Mouse (Mus musculus): ENCODE results near the gene Hps1.
"Not testable (repeated sequence)": the region's sequence is repeated elsewhere in the genome, so short reads cannot be mapped to it uniquely, and the experiment has no call there.

The Hps1 gene

GRCm38 (mm10) chr19:42779531-42780155 lies at the start of gene Hps1:
Gene Hps1, minus strand, starts transcription at chr19:42779978.
- peak; percentile 92 for DNase-seq (ENCODE audit: low read depth)

- DNase-seq (ENCODE audit: low read depth): no peak
Measured at GRCm38 (mm10) chr19:42829196-42829595, 49.4 kb upstream of the Hps1 start.

- no peak for DNase-seq (ENCODE audit: low read depth)
Measured at GRCm38 (mm10) chr19:42827843-42828242, 48.1 kb upstream of the Hps1 start.

- DNase-seq (ENCODE audit: low read depth): no peak
Measured at GRCm38 (mm10) chr19:42820109-42820508, 40.3 kb upstream of the Hps1 start.

- DNase-seq (ENCODE audit: low read depth): no peak
Measured at GRCm38 (mm10) chr19:42817761-42818160, 38.0 kb upstream of the Hps1 start.

- no peak for DNase-seq (ENCODE audit: low read depth)
Measured at GRCm38 (mm10) chr19:42816261-42816660, 36.5 kb upstream of the Hps1 start.

- DNase-seq (ENCODE audit: low read depth): no peak
Measured at GRCm38 (mm10) chr19:42810140-42810539, 30.4 kb upstream of the Hps1 start.

GRCm38 (mm10) chr19:42809491-42809890 lies 29.7 kb upstream of the Hps1 start:
- DNase-seq (ENCODE audit: low read depth): no peak

GRCm38 (mm10) chr19:42797866-42798265 lies 18.1 kb upstream of the Hps1 start:
- DNase-seq (ENCODE audit: low read depth): no peak

- no peak for DNase-seq (ENCODE audit: low read depth)
Measured at GRCm38 (mm10) chr19:42795801-42796200, 16.0 kb upstream of the Hps1 start.

GRCm38 (mm10) chr19:42794914-42795613 lies 15.3 kb upstream of the Hps1 start:
- DNase-seq (ENCODE audit: low read depth): peak; percentile 84

GRCm38 (mm10) chr19:42788311-42788710 lies 8.5 kb upstream of the Hps1 start:
- DNase-seq (ENCODE audit: low read depth): no peak

GRCm38 (mm10) chr19:42785562-42786220 lies 5.9 kb upstream of the Hps1 start:
- no peak for DNase-seq (ENCODE audit: low read depth)

- peak; percentile 4 for DNase-seq (ENCODE audit: low read depth)
Measured at GRCm38 (mm10) chr19:42785129-42785528, 5.4 kb upstream of the Hps1 start.

- not testable (repeated sequence) for DNase-seq (ENCODE audit: low read depth)
Measured at GRCm38 (mm10) chr19:42780156-42780538, 369 bp upstream of the Hps1 start.

GRCm38 (mm10) chr19:42777801-42778200 lies 2.0 kb downstream of the Hps1 start:
- DNase-seq (ENCODE audit: low read depth): peak; percentile 44

- peak; percentile 63 for DNase-seq (ENCODE audit: low read depth)
Measured at GRCm38 (mm10) chr19:42776813-42777212, 3.0 kb downstream of the Hps1 start.

- DNase-seq (ENCODE audit: low read depth): no peak
Measured at GRCm38 (mm10) chr19:42770141-42770872, 9.5 kb downstream of the Hps1 start.

- no peak for DNase-seq (ENCODE audit: low read depth)
Measured at GRCm38 (mm10) chr19:42769648-42770047, 10.1 kb downstream of the Hps1 start.

- no peak for DNase-seq (ENCODE audit: low read depth)
Measured at GRCm38 (mm10) chr19:42767361-42767760, 12.4 kb downstream of the Hps1 start.

GRCm38 (mm10) chr19:42764398-42764797 lies 15.4 kb downstream of the Hps1 start:
- no peak for DNase-seq (ENCODE audit: low read depth)

GRCm38 (mm10) chr19:42756671-42757070 lies 23.1 kb downstream of the Hps1 start:
- DNase-seq (ENCODE audit: low read depth): no peak

Data from naive thymus-derived CD4-positive, alpha-beta T cell, adult 2 months (primary cell).